Mouse (Mus musculus) kidney, postnatal 0 days (tissue): Measurements from ENCODE around the gene Erich2. TPM values are rescaled to one million over a fixed set of nuclear protein-coding genes. Genes with fewer than 3 reads are reported as not detected.
A peak's percentile ranks its signal among the peaks of the same experiment; 100 is the strongest.

ENCODE experiments used
- ATAC-seq: fragments of 200-750 bp; cut with Nextera tagmentation; replicated peaks from 2 replicates; pipeline ENCODE4 v1.8.0; 2017; ENCODE audit warnings: low read depth, moderate number of reproducible peaks, moderate TSS enrichment, moderate library complexity; ENCODE audit not compliant: low FRiP score
- DNase-seq: peaks from one replicate; pipeline ENCODE4 v3.0.0-alpha.2; 2016; ENCODE audit warnings: low spot score
- H3K27ac ChIP-seq: fragments of 300-500 bp; sonication (generic); 2 replicates; pipeline ENCODE4 v1.5.1; 2014; ENCODE audit warnings: mild to moderate bottlenecking
- H3K27me3 ChIP-seq: fragments of 300-500 bp; sonication (generic); 2 replicates; pipeline ENCODE4 v1.6.1; 2014; ENCODE audit warnings: low read length, mixed read lengths; ENCODE audit not compliant: insufficient read depth
- H3K36me3 ChIP-seq: fragments of 300-500 bp; sonication (generic); 2 replicates; pipeline ENCODE4 v1.6.1; 2014; ENCODE audit warnings: low read length, mixed read lengths; ENCODE audit not compliant: insufficient read depth
- H3K4me1 ChIP-seq: fragments of 300-500 bp; sonication (generic); replicated peaks from 2 replicates; pipeline ENCODE4 v1.6.1; 2014; ENCODE audit warnings: antibody characterized with exemption, low read length, mixed read lengths; ENCODE audit not compliant: insufficient read depth
- H3K4me2 ChIP-seq: fragments of 300-500 bp; sonication (generic); 2 replicates; pipeline ENCODE4 v1.6.1; 2014; ENCODE audit warnings: mild to moderate bottlenecking, low read length, moderate library complexity, mixed read lengths
- H3K4me3 ChIP-seq: fragments of 300-500 bp; sonication (generic); replicated peaks from 2 replicates; pipeline ENCODE4 v1.5.1; 2014; ENCODE audit warnings: low read depth, low read length
- H3K9ac ChIP-seq: fragments of 300-500 bp; sonication (generic); 2 replicates; pipeline ENCODE4 v1.6.1; 2014; ENCODE audit warnings: low read depth, low read length
- H3K9me3 ChIP-seq: fragments of 300-500 bp; sonication (generic); replicated peaks from 2 replicates; pipeline ENCODE4 v1.6.1; 2016; ENCODE audit warnings: low read length, inconsistent platforms, mixed read lengths
- CTCF ChIP-seq: IDR thresholded peaks from 2 replicates; pipeline ENCODE4 v1.5.1; 2016; ENCODE audit warnings: antibody characterized with exemption, low read depth, mild to moderate bottlenecking, moderate library complexity
- WGBS: fragments of 180-500 bp; shearing (Covaris S2); extraction: QIAGEN DNeasy Blood & Tissue Kit; methylation state at CpG from one replicate; pipeline ENCODE4 v1.1.7; 2014; 5-methylcytosine and 5-hydroxymethylcytosine counted together
- polyA plus RNA-seq: library from polyadenylated mRNA; unstranded; fragments of >200 nt; fragmentation: Nextera tagmentation; extraction: Ambion mirVana; gene quantifications from 2 replicates; pipeline ENCODE4 v1.2.1, GENCODE M21; 2015

Gene Erich2
- 5.6 and 6.8 TPM in 2 replicates for polyA plus RNA-seq

DNA sequence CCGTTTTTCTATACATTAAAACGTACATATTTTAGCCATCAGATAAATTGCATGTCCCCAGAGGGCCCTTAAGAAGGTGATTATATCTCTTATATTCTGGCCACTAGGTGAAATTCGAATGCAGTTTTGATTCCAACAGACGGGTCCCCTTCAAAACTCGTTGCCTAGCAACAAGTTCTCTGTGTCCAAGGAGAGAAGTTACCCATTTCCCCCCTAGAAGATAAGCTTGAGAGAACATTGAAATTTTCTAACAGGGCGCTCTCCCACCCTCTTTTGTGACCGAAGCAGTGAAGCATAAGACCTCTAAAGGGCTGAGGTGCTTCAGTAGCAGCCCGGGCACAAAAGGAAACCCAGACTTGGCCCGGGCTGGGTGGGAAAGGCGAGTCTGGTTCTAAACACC, at the start of gene Erich2:
Gene Erich2, plus strand, starts transcription at position 324 of the 400 bp plus-strand sequence.
- Histone ChIP-seq H3K9ac (peak within 1 kb of the TSS; percentile 58), H3K9me3 (no peaks in the 10 kb centered on the region), H3K4me1 (0 out of 2 replicates have a peak, but pooled peaks cover 9% of the 10 kb centered on the region), H3K36me3 (no peaks in the 10 kb centered on the region), H3K27ac (peak within 1 kb of the TSS; percentile 36; the same call in 1 of the 2 replicates), H3K4me2 (peak within 1 kb of the TSS; percentile 84), H3K4me3 (peak within 1 kb of the TSS; percentile 54), H3K27me3 (no peaks in the 10 kb centered on the region)
- no peak for TF ChIP-seq CTCF
- DNase-seq = peak; percentile 42
- 12% methylated on average over 10 of the region's 10 CpGs for WGBS
- ATAC-seq = no peak

DNA sequence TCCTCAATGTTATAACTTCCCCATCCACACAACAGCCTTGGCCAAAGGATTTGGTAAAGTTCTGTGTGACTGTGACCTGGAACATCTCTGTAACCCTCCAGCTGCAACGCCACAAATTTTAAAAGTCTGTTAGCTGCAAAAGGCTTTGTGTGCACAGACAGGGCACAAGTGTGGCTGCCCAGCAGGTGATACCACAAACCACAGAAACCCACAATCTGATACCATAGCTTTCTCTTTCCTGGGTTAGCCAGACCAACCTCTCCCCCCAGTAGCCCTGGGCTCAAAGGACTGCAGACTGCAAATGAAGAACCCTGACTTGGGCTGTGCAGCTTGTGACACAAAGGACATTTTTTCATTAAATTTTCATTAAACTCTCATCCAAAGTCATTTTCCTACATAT, 45.0 kb upstream of the Erich2 start:
- Histone ChIP-seq H3K4me2 (no peak overlapping the region), H3K27ac (no peak overlapping the region), H3K9me3 (no peaks in the 10 kb centered on the region), H3K4me3 (no peak overlapping the region), H3K36me3 (no peaks in the 10 kb centered on the region), H3K27me3 (no peaks in the 10 kb centered on the region), H3K4me1 (no peaks in the 10 kb centered on the region), H3K9ac (no peak overlapping the region)
- TF ChIP-seq CTCF = no peak
- WGBS = 100% methylated on average over 1 of the region's 1 CpGs
- ATAC-seq (no peak), DNase-seq (no peak)

DNA sequence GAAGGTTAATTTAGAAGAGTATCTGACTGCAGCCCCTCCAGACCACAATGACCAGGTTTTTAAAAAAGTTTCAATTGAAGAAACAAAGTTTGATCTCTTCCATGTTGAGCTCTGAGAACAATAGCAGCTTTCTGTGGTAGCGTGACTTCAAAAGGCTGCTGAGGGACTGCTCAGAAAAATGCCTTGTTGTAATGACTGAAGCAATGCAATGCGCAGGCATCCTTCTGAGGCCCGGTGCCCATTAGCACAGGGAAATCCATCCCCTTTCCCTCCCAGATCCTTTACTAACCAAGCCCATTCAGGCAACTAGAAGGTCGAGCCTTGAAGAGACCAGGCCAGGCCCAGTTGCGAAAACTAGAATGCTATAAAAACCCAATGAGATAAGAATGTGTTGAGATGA, 37.5 kb upstream of the Erich2 start:
- TF ChIP-seq CTCF = no peak
- no peak overlapping the region for H3K4me3 ChIP-seq
- H3K9ac ChIP-seq = no peak overlapping the region
- H3K27me3 ChIP-seq = peaks cover 19% of the 10 kb centered on the region
- 41% methylated on average over 5 of the region's 5 CpGs for WGBS
- ATAC-seq (no peak), DNase-seq (no peak)
- H3K36me3 ChIP-seq = no peaks in the 10 kb centered on the region
- no peaks in the 10 kb centered on the region for H3K9me3 ChIP-seq
- peaks cover 10% of the 10 kb centered on the region; the same call in 1 of the 2 replicates for H3K4me1 ChIP-seq
- H3K27ac ChIP-seq = no peak overlapping the region
- H3K4me2 ChIP-seq = 0 out of 2 replicates have a peak overlapping the region, but pooled peaks have one; percentile 63

DNA sequence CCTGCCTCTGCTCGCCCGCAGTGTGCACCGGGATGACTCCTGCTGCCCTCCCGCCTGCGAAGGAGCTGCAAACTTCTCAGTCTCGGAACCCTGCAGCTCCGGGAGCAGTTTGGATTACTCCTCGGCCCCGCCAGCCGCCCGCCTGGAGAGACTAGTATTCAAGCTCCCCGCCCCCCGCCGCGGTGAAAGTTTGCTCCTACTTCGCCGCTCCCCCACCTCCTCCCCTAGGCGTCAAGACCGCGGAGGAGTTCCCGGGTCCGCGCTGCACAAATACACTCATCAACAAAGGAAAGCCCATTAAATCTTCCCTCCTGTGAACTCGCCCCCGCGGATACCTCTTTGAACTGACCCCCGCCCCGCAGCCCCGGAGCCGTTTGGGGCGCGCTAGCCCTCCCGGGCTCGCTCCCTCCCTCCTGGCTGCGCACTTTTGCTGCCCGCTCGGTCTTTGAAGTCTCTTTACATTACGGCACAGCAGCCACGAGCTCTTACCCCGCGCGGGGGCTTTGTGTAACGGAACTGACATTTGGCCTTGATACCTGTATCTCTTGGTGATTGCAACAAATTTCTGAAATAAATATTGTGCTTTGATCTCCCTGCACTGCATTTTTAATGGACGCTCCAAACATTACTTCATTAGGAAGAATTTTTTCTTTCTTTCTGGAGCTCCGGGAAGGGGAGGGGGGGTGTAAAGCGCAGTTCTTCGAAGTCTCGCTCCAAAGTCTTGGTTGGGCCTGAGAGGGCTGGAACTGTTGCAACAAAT, 36.6 kb upstream of the Erich2 start:
- ATAC-seq (no peak), DNase-seq (peak; percentile 76)
- Histone ChIP-seq H3K27me3 (peaks cover 25% of the 10 kb centered on the region), H3K9me3 (no peaks in the 10 kb centered on the region), H3K27ac (no peak overlapping the region), H3K4me1 (peaks cover 13% of the 10 kb centered on the region; the same call in 1 of the 2 replicates), H3K4me3 (peak overlapping the region; percentile 32), H3K9ac (peak overlapping the region; percentile 19; the same call in 1 of the 2 replicates), H3K4me2 (peak overlapping the region; percentile 63), H3K36me3 (no peaks in the 10 kb centered on the region)
- no peak for TF ChIP-seq CTCF
- WGBS = under 1% methylated on average over 45 of the region's 48 CpGs

DNA sequence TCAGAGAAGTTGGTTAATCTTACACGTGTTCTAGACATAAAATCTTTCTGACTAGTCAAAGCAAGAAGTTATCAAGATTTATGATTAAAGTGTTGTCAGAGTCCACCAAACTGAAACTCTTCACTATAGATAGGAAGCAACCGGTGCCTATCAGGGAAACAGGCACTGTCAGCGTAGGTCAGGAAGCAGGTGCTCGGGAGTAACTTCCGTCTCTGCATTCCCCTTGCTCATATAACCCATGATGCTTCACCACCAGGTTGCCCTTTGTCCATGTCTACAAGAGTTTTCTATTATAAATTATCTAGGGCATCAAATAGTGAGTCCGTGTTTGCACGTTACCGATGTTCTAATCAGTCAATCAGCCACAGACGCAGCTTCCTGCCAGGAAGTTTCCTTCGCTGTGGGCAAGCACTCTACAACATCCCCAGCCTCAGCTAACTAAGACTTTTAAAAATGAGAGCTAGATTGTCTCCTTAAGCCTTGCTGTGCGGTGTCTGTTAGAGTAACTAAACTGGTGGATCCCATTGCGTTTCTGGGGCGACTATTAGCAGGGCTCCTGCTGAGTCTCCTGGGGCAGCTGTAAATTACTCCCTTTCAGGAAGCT, 10.8 kb upstream of the Erich2 start:
- H3K9me3 ChIP-seq = no peaks in the 10 kb centered on the region
- no peaks in the 10 kb centered on the region for H3K27me3 ChIP-seq
- H3K4me1 ChIP-seq = no peaks in the 10 kb centered on the region
- TF ChIP-seq CTCF = no peak
- peak overlapping the region; percentile 13; the same call in 1 of the 2 replicates for H3K4me2 ChIP-seq
- no peak overlapping the region for H3K9ac ChIP-seq
- no peaks in the 10 kb centered on the region for H3K36me3 ChIP-seq
- DNase-seq (peak; percentile 38), ATAC-seq (no peak)
- WGBS = 23% methylated on average over 13 of the region's 13 CpGs
- H3K27ac ChIP-seq = no peak overlapping the region
- no peak overlapping the region for H3K4me3 ChIP-seq

DNA sequence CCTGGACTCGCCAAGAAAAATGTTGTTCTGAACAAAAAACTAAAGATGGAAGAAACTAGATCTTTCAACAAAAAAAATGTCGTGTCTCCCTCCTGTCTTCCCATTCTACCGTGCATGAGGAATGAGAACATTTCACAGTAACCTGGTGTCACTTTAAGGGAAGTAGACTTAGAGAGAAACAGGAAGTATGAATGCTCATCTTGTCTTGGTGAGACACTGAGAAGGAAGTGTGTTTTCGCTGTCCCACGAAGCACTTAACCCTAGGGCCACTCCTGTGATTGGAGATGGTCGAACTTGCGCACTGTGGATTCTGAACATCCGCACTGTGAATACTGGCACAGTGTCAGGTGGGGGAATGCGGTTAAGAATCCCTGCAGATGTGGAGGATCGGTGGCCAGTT, 5.2 kb upstream of the Erich2 start:
- Histone ChIP-seq H3K4me3 (no peak overlapping the region), H3K9ac (no peak overlapping the region), H3K9me3 (no peaks in the 10 kb centered on the region), H3K36me3 (no peaks in the 10 kb centered on the region), H3K4me2 (no peak overlapping the region), H3K27ac (no peak overlapping the region), H3K27me3 (no peaks in the 10 kb centered on the region), H3K4me1 (0 out of 2 replicates have a peak, but pooled peaks cover 4% of the 10 kb centered on the region)
- TF ChIP-seq CTCF = no peak
- no peak for ATAC-seq
- DNase-seq = no peak
- WGBS = 75% methylated on average over 10 of the region's 10 CpGs
